Mouse (Mus musculus) erythroblast, embryonic 14.5 days (primary cell): Measurements from ENCODE around the gene Pif1.

Experiments used
- GATA1 ChIP-seq: IDR thresholded peaks from 2 replicates; pipeline ENCODE4 v1.6.1; 2012; ENCODE audit warnings: low read length, inconsistent platforms, mixed read lengths
- TAL1 ChIP-seq: IDR thresholded peaks from 3 replicates; pipeline ENCODE4 v1.6.1; 2012; ENCODE audit warnings: low read length, inconsistent platforms, mixed read lengths

DNA sequence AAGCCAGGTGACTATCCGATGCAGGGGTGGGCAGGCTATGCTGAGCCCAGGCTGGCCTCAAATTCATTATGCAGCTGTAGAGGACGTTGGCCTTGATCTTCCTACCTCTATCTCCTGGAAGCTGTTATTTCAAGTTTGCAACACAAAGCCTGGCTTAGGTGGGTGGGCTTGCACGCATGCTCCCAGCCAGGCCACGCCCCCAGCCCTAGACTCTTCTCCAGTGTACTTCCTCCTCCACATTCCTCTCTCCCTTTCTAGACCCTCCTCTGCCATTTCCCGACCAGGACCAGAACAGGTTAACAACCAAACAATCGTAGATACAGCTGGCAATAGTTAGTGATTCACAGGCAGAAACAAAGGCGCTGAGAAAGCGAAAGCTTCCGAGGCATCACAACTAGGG lies 6.6 kb downstream of the Pif1 start:
- TF ChIP-seq GATA1, result no peak
- TF ChIP-seq TAL1, result no peak
